Mouse (Mus musculus) erythroblast, embryonic 14.5 days (primary cell): Measurements from ENCODE around the gene Arfgap3. TPM values are rescaled to one million over a fixed set of nuclear protein-coding genes. Genes with fewer than 3 reads are reported as not detected.

Experiments used
- H3K27me3 ChIP-seq: 2 replicates; pipeline ENCODE4 v1.6.1; 2012; ENCODE audit warnings: inconsistent platforms; ENCODE audit not compliant: control insufficient read depth
- H3K36me3 ChIP-seq: 2 replicates; pipeline ENCODE4 v1.6.1; 2012; ENCODE audit warnings: mild to moderate bottlenecking, inconsistent platforms; ENCODE audit not compliant: control insufficient read depth
- H3K4me1 ChIP-seq: 2 replicates; pipeline ENCODE4 v1.6.1; 2012; ENCODE audit warnings: inconsistent platforms; ENCODE audit not compliant: control insufficient read depth
- H3K4me3 ChIP-seq: replicated peaks from 2 replicates; pipeline ENCODE3; 2012; ENCODE audit warnings: moderate library complexity, mild to moderate bottlenecking, inconsistent platforms
- H3K9me3 ChIP-seq: 2 replicates; pipeline ENCODE4 v1.6.1; 2012; ENCODE audit warnings: low read length, inconsistent platforms, mixed read lengths; ENCODE audit not compliant: control insufficient read depth
- GATA1 ChIP-seq: IDR thresholded peaks from 2 replicates; pipeline ENCODE4 v1.6.1; 2012; ENCODE audit warnings: low read length, inconsistent platforms, mixed read lengths
- TAL1 ChIP-seq: IDR thresholded peaks from 3 replicates; pipeline ENCODE4 v1.6.1; 2012; ENCODE audit warnings: low read length, inconsistent platforms, mixed read lengths
- polyA plus RNA-seq: library from polyadenylated mRNA; stranded (reverse); fragments of >175 nt; gene quantifications from 2 replicates; pipeline ENCODE4 v1.2.3, GENCODE M21; 2012

Arfgap3 gene
- polyA plus RNA-seq, 1 experiment, result 3.3 TPM

GRCm38 (mm10) chr15:83250651-83251175 is 99.3 kb downstream of the Arfgap3 start:
- Histone ChIP-seq H3K27me3 (peaks cover 60% of the 10 kb centered on the region), H3K36me3 (no peaks in the 10 kb centered on the region), H3K4me3 (no peak overlapping the region), H3K4me1 (peaks cover 9% of the 10 kb centered on the region), H3K9me3 (peaks cover 11% of the 10 kb centered on the region)
- TF ChIP-seq GATA1 (no peak), TAL1 (no peak)

Other genes starting within 250 kb of the Arfgap3 start
- gene Rrp7a, start 227.4 kb downstream of the Arfgap3 start, polyA plus RNA-seq, result 3.3 and 5.1 TPM in 2 replicates
- 7.8 and 8.4 TPM in 2 replicates for gene Poldip3, start 200.9 kb downstream of the Arfgap3 start, polyA plus RNA-seq
- 42.0 and 57.2 TPM in 2 replicates for gene Cyb5r3, start 177.7 kb downstream of the Arfgap3 start, polyA plus RNA-seq
- not detected in 2 replicates for gene A4galt, start 98.5 kb downstream of the Arfgap3 start, polyA plus RNA-seq
- 8.8 and 13.2 TPM in 2 replicates for gene Pacsin2, start 114.4 kb upstream of the Arfgap3 start, polyA plus RNA-seq
- gene Ttll1, start 160.6 kb upstream of the Arfgap3 start, polyA plus RNA-seq, result 0.13 TPM in 2 replicates
- gene Bik, start 176.6 kb upstream of the Arfgap3 start, polyA plus RNA-seq, result not detected in 2 replicates
- 62.5 and 75.0 TPM in 2 replicates for gene Tspo, start 213.3 kb upstream of the Arfgap3 start, polyA plus RNA-seq
- gene Mcat, start 213.5 kb upstream of the Arfgap3 start, polyA plus RNA-seq, result 0.91 and 2.0 TPM in 2 replicates
- gene Ttll12, start 244.9 kb upstream of the Arfgap3 start, polyA plus RNA-seq, result 27.8 and 30.9 TPM in 2 replicates